Mouse (Mus musculus) bone marrow macrophage, adult 2 months (primary cell): ENCODE measurements around the gene Chrnb2. TPM values are rescaled to one million over a fixed set of nuclear protein-coding genes. Genes with fewer than 3 reads are reported as not detected.
A peak's percentile ranks its signal among the peaks of the same experiment; 100 is the strongest.
"Not testable (repeated sequence)": the region's sequence is repeated elsewhere in the genome, so short reads cannot be mapped to it uniquely, and the experiment has no call there.

Experiments
- H3K27ac ChIP-seq: 2 replicates; pipeline ENCODE4 v1.5.1; 2012; ENCODE audit warnings: low read depth, low read length; ENCODE audit not compliant: insufficient read depth
- H3K4me1 ChIP-seq: 2 replicates; pipeline ENCODE4 v1.6.1; 2012; ENCODE audit warnings: low read length; ENCODE audit not compliant: control insufficient read depth, insufficient read depth
- H3K4me3 ChIP-seq: 2 replicates; pipeline ENCODE4 v1.5.1; 2012; ENCODE audit warnings: mild to moderate bottlenecking, low read length, moderate library complexity; ENCODE audit not compliant: insufficient read depth
- CTCF ChIP-seq: IDR thresholded peaks from 2 replicates; pipeline ENCODE4 v1.5.1; 2012; ENCODE audit warnings: low read depth, mild to moderate bottlenecking, low read length, moderate library complexity
- POLR2A ChIP-seq: IDR thresholded peaks from 2 replicates; pipeline ENCODE4 v1.6.1; 2012; ENCODE audit warnings: mild to moderate bottlenecking, low read depth, low read length, borderline replicate concordance
- polyA plus RNA-seq: library from polyadenylated mRNA; stranded (reverse); fragments of >200 nt; gene quantifications from 2 replicates; pipeline ENCODE4 v1.2.4, GENCODE M21; 2012; ENCODE audit not compliant: missing spikeins, insufficient read depth, insufficient read length

Gene Chrnb2
- polyA plus RNA-seq, 1 experiment: 0.52 TPM

GRCm38 (mm10) chr3:89800774-89801506, 36.5 kb upstream of the Chrnb2 start:
- Histone ChIP-seq H3K4me3 (no peak overlapping the region), H3K4me1 (peaks cover 29% of the 10 kb centered on the region), H3K27ac (peak overlapping the region; percentile 75)
- TF ChIP-seq POLR2A (no peak), CTCF (no peak)

DNA sequence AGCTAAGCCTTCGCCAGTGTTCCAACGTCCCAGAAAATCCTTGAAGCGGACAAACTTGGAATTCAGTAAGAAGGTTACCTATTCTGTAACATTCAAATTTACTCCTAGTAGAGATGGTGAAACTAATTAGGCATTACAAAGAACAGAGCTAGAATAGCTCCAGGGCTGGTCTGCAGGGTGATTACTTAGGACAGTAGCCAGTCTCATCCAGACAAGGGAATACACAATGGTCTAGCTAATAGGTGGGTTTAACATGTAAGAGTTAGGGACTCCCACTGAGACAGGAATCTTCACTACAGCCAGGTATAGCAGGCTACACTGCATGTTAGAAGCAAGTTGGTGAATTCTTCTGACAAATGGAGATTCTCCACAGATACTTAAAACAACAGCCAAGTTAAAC, 35.6 kb upstream of the Chrnb2 start:
- not testable (repeated sequence) for H3K4me3 ChIP-seq, H3K27ac ChIP-seq
- peaks cover 35% of the 10 kb centered on the region for H3K4me1 ChIP-seq

DNA sequence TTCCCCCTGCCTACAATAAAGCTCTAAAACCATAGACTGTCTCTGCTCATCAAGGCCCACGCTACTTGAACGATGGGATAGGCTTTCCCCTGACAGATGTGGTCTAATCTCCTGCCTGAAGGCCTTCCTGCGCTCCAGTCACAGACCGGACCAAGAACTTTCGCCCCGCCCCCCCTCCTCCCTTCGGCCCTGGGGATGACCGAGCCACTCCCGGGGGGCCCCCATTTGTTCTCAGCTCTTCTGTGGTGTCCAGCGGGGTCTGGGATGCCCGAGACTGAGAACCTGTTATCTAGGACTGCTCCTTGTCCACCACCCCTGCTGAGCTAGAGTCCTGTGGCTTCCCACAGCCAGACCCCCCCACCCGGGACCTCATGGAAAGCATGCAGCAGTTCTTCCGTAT, 35.0 kb upstream of the Chrnb2 start:
- H3K4me1 ChIP-seq: peaks cover 39% of the 10 kb centered on the region
- no peak for TF ChIP-seq POLR2A
- no peak for TF ChIP-seq CTCF
- H3K4me3 ChIP-seq: no peak overlapping the region
- no peak overlapping the region for H3K27ac ChIP-seq

- TF ChIP-seq CTCF: no peak
- TF ChIP-seq POLR2A: no peak
- peaks cover 42% of the 10 kb centered on the region for H3K4me1 ChIP-seq
- H3K4me3 ChIP-seq: no peak overlapping the region
- H3K27ac ChIP-seq: peak overlapping the region; percentile 25
Measured at GRCm38 (mm10) chr3:89798518-89798917, 34.1 kb upstream of the Chrnb2 start.

GRCm38 (mm10) chr3:89796358-89796757, 31.9 kb upstream of the Chrnb2 start:
- H3K4me3 ChIP-seq: peak overlapping the region; percentile 43
- peak overlapping the region; percentile 97 for H3K27ac ChIP-seq
- TF ChIP-seq POLR2A: no peak
- TF ChIP-seq CTCF: no peak
- H3K4me1 ChIP-seq: peaks cover 33% of the 10 kb centered on the region

- peak overlapping the region; percentile 43 for H3K4me3 ChIP-seq
- H3K4me1 ChIP-seq: peaks cover 31% of the 10 kb centered on the region
- TF ChIP-seq CTCF (0 out of 2 replicates have a peak, but pooled peaks have one; percentile 27), POLR2A (no peak)
- peak overlapping the region; percentile 97 for H3K27ac ChIP-seq
Measured at GRCm38 (mm10) chr3:89795746-89796145, 31.3 kb upstream of the Chrnb2 start.

DNA sequence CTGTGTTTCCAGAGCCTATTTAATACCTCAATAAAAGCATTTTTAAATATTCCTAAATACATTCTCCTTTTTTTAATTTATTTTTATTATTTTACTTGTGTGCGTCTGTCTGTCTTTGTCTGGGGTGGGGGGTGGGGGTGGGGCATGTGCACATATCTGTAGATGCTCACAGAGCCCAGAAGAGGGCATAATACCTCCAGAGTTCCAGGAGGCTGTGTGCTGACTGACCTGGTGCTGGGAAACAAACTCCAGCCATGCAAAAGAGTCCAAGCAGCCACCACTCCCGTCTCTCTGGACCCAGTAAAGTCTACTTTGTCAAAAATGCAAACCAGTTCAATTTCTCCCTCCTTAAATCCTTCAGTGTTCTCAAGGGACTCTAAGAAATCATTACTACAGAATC, 30.2 kb upstream of the Chrnb2 start:
- Histone ChIP-seq H3K4me3 (no peak overlapping the region), H3K27ac (peak overlapping the region; percentile 97; the same call in 1 of the 2 replicates), H3K4me1 (peaks cover 31% of the 10 kb centered on the region)
- TF ChIP-seq CTCF (no peak), POLR2A (no peak)

- TF ChIP-seq POLR2A (no peak), CTCF (no peak)
- peaks cover 6% of the 10 kb centered on the region for H3K4me1 ChIP-seq
- no peak overlapping the region for H3K4me3 ChIP-seq
- H3K27ac ChIP-seq: no peak overlapping the region
Measured at GRCm38 (mm10) chr3:89788680-89789352, 24.4 kb upstream of the Chrnb2 start.

GRCm38 (mm10) chr3:89786275-89786674, 21.8 kb upstream of the Chrnb2 start:
- TF ChIP-seq CTCF (no peak), POLR2A (no peak)

More at GRCm38 (mm10) chr3:89786275-89786674, 21.8 kb upstream of the Chrnb2 start:
- no peak overlapping the region for H3K27ac ChIP-seq
- H3K4me1 ChIP-seq: peaks cover 6% of the 10 kb centered on the region
- no peak overlapping the region for H3K4me3 ChIP-seq
